Mouse (Mus musculus) brain, embryonic 14.5 days (tissue): ENCODE data around the gene Cdk13.

ENCODE experiments used
- CTCF ChIP-seq: fragments of 200-500 bp; IDR thresholded peaks from 2 replicates; pipeline ENCODE4 v1.5.1; 2012; ENCODE audit warnings: inconsistent platforms, mild to moderate bottlenecking, moderate library complexity, borderline replicate concordance; ENCODE audit not compliant: insufficient read depth, insufficient read length; ENCODE audit errors: extremely low read depth
- POLR2A ChIP-seq: fragments of 200-500 bp; IDR thresholded peaks from 2 replicates; pipeline ENCODE4 v1.6.1; 2012; ENCODE audit warnings: mild to moderate bottlenecking, inconsistent platforms, borderline replicate concordance; ENCODE audit not compliant: poor library complexity, insufficient read depth, insufficient read length, severe bottlenecking; ENCODE audit errors: extremely low read depth

- TF ChIP-seq CTCF (no peak), POLR2A (no peak)
Measured at GRCm38 (mm10) chr13:17762405-17762804, 42.5 kb downstream of the Cdk13 start.
